Mouse (Mus musculus) urinary bladder, postnatal 25 days (tissue): ENCODE results near the gene Sh3bgrl3.
"Not testable (repeated sequence)": the region's sequence is repeated elsewhere in the genome, so short reads cannot be mapped to it uniquely, and the experiment has no call there.

Experiments
- DNase-seq: peaks from one replicate; pipeline ENCODE4 v3.0.0; 2022; ENCODE audit warnings: low spot score

Sh3bgrl3 gene

GRCm38 (mm10) chr4:134128221-134128982 is at the start of gene Sh3bgrl3:
Gene Sh3bgrl3 (minus strand): TSS chr4:134128789.
- DNase-seq: peak; percentile 84

- no peak for DNase-seq
These were observed 43.8 kb upstream of the Sh3bgrl3 start for GRCm38 (mm10) chr4:134172391-134172790.

GRCm38 (mm10) chr4:134166906-134167305 is 38.3 kb upstream of the Sh3bgrl3 start:
- DNase-seq: no peak

DNA sequence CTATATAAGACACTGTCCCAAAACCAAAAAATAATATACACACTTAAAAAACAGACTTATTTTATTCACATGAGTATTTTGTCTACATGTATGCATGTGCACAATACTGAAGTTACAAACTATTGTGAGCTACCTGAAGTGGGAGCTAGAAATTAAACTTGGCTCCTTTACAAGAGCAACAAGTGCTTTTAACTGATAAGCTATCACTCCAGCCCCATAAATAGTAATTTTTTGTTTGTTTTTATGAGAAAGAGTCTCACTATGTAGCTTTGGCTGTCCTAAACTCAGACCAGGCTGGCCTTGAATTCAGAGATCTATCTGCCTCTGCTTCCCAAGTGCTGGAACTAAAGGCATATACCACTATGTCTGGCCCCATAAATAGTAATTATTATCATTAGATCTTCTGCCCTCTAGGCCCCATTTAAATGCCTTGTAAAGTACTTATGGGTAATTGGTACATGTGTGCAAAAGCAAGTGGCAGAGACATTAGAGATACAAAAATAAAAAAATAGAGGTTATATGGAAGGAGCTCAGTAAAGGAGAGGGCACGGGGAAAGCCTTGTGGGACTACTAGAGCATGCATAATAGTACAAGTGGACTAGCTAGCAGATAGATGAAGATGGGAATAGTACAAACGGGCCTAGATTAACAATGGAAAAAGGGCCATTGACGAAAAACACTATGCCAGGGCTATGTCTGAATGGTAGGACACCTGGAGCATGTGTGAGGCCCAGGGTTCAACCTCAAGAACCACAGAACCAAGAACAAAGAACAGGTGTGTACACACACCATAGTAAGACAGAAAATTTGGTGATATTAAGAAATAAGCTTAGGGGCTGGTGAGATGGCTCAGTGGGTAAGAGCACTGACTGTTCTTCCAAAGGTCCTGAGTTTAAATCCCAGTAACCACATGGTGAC is 37.2 kb upstream of the Sh3bgrl3 start:
- DNase-seq: no peak

- no peak for DNase-seq
These were observed 36.4 kb upstream of the Sh3bgrl3 start for GRCm38 (mm10) chr4:134165024-134165423.

DNA sequence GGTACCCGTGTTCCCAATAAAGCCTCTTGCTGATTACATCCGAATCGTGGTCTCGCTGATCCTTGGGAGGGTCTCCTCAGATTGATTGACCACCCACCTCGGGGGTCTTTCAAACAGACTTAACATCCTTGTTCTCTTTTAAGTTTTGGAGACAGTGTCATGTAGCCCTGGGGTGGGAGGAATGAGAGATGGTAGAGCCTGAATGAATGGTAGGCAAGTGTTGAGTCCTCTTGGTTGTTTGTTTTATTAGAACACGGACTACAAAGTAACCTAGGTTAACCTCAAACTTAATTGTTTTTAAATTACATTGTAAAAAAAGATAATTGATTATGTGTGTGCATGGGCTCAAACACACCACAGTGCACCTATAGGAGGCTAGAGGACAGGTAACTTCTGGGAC is 36.0 kb upstream of the Sh3bgrl3 start:
- no peak for DNase-seq

DNA sequence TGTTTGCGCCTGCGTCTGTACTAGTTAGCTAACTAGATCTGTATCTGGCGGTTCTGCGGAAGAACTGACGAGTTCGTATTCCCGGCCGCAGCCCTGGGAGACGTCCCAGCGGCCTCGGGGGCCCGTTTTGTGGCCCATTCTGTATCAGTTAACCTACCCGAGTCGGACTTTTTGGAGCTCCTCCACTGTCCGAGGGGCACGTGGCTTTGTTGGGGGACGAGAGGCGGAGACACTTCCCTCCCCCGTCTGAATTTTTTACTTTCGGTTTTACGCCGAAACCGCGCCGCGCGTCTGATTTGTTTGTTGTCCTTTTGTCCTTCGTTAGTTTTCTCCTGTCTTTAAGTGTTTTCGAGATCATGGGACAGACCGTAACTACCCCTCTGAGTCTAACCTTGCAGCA is 31.5 kb upstream of the Sh3bgrl3 start:
- DNase-seq: peak; percentile 10

DNA sequence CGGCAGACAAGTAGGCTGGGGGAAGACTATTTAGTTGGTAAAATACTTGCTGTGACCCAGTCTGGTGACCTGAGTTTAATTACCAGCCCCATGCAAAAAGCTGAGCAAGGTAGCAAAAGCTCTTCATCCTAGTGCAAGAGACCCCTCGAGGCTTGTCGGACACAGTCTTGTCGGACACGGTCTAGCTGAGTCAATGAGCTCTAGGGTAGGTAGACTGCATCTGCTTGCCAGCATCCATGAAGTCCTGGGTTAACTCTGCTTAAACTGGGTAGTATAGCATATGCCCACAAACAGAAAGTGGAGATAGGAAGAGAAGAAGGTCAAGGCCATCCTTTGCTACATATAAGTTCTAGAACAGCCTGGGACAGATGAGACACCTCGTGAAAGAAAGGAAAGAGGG is 30.2 kb upstream of the Sh3bgrl3 start:
- DNase-seq: no peak

GRCm38 (mm10) chr4:134157558-134157957 is 29.0 kb upstream of the Sh3bgrl3 start:
- no peak for DNase-seq

DNA sequence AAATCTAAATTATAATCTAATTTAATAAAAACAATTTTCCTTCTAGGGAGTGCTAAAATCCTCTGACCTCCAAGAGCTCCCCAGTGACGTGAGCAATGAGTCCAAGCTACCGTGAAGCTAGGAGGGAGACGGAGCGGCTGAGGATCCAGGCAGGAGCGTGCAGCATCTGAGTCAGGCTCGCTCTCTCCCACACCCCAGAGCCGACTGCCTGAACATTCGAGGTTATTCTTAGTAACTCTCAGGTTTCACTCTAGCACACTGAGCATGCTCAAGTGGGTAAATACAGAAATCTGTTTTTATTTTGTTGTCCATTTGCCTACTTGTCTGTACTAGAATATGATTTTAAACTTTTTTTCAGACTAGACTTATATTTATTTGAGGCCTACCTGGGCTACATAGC is 28.2 kb upstream of the Sh3bgrl3 start:
- no peak for DNase-seq

DNA sequence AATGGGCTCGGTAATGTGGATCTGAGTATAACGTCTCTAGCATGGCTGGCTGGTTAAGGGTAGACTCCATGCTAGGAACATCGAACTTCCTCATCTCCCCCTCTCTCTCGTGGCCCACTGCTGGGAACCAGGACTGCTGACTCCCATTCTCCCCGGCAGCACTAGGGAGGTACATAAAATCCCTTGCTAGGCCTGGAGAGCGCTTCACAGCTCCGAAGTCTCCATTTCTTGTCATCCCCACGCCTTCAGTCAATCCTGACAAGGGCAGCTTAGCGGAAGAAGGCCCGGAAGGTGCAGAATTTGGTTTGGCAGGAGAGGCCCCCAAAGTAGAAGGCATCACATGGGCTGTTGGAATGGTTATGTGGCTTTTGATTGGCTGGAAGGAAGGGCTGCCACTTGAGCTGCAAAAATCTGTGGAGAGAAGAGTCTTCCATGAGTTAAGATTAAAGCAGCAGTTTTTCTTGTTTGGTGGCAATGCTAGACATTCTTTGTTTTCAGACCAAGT is 27.4 kb upstream of the Sh3bgrl3 start:
- DNase-seq: no peak

GRCm38 (mm10) chr4:134155531-134155930 is 26.9 kb upstream of the Sh3bgrl3 start:
- no peak for DNase-seq

- DNase-seq: no peak
These were observed 25.8 kb upstream of the Sh3bgrl3 start for GRCm38 (mm10) chr4:134154354-134154753.

DNA sequence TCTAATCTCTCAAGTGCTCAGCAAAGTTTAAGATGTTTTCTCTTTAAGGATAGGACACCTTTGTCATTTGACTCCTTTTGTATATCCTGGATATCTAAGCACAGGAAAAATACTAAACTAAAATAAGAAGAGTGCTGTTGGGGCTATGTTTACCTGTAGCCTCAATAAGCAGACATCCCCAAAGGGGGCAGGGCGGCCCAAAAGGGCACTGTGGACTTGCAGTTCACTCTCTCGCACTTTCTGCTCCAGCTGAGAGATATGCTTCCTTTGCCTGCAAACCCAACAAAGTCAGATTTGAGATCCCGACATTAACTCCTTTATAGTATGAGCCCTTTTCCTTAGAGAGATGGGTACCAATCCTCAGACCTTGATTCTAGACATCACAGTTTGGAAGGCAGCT is 25.1 kb upstream of the Sh3bgrl3 start:
- no peak for DNase-seq

GRCm38 (mm10) chr4:134152112-134152511 is 23.5 kb upstream of the Sh3bgrl3 start:
- no peak for DNase-seq

DNA sequence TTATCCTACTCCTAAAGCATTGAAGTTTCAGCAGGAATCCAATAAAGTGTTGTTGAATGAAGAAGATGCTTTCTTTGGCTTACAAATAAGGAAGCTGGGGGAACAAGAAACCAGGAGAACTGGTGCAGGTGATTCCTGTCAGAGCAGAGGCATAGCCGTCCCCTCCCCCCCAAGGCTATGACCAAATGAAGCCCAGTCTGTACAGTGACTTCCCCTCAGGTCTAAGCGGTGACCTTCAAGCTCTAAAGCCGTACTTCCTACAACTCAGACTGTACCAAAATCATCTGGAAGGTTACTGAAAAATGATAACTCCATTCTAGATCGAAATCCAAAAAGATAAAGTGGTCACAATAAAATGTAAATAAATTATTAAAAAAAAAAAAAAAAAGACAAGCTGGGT is 20.8 kb upstream of the Sh3bgrl3 start:
- no peak for DNase-seq

- DNase-seq: not testable (repeated sequence)
These were observed 15.7 kb upstream of the Sh3bgrl3 start for GRCm38 (mm10) chr4:134144297-134144696.

- DNase-seq: no peak
These were observed 10.3 kb upstream of the Sh3bgrl3 start for GRCm38 (mm10) chr4:134138857-134139256.

DNA sequence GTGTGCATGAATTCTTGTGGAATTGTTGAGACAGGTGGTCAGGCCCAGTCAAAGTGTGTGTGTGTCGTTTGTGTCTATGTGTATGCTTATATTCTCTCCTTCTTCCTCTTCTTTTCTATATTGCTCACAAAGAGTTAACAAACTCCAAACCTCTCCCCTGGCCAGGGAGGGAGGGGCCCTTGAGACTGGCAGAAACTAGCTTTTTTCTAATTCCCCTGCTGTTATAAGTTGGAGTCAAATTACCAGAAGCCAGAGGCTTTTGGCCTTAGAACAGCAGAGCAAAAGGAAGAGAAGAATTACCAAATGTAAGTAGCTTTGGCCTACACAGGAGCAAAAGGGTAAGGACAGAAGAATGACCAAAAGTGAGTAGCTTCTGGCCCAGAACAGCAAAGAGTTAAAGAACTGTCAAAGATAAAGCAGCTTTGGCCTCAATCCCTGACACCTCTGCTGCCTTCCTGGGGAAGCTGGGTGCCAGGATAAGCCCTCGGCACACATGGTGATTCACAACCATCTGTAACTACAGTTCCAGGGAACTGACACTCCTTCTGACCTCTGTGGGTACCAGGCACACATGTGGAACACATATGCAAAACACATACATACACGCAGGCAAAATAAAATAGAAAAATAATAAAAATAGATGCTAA is 7.8 kb upstream of the Sh3bgrl3 start:
- DNase-seq: no peak

DNA sequence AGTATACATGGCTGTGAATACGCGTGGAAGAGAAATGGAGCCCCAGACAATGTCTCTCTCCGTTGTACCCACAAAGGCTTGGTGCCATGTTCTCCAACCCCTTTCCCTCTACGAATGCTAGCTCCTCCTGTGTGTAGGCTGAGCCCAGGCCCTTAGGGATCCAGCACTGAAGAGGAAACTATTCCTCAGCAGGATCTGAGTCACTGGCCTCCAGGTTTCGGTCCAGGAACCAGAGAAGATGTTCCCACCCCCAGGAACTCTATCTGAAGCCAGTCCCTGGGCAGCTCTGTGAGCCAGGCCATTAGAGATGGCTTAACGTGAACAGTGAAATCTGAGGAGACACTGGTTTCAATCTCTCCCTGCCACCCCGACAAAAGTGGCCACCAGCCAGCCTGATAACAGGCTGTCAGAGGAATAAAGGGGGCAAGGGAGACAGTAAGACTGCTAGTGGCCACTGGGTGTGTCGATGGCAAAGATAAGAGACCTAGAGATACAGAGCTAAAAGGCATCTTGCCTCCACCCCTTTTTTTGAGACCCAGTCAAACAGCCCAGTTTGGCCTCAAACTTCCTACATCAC is 4.0 kb upstream of the Sh3bgrl3 start:
- no peak for DNase-seq

GRCm38 (mm10) chr4:134132117-134132516 is 3.5 kb upstream of the Sh3bgrl3 start:
- DNase-seq: no peak

- no peak for DNase-seq
These were observed 893 bp upstream of the Sh3bgrl3 start for GRCm38 (mm10) chr4:134129482-134129881.
